Mouse (Mus musculus): ENCODE data around the gene Cmss1. TPM values are rescaled to one million over a fixed set of nuclear protein-coding genes. Genes with fewer than 3 reads are reported as not detected.

Gene Cmss1
- polyA plus RNA-seq, 1 experiment from 2014 or later, result 50.4 TPM

DNA sequence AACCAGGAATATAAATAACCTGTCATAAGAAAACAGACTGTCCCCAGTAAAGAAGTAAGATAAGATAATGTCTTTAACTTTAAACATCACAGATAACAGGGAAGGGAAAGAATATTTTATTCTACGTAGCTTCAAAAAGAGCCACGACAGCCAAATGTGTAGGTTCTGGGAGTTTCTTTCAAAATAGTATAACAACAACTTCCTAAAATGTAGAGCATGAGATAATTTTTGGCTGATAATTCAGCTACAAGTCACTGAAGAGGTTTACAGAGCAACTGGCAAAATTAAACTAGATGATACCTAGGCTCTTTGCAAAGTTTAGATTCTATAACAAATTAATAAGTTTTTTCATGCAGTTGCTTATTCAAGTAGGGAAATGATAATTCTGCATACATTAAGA lies 123.2 kb downstream of the Cmss1 start:
- DNase-seq (ENCODE audit: low spot score) (no peak), ATAC-seq (replicated peaks; ENCODE audit: low FRiP score, low read depth) (no peak)
- H3K9ac ChIP-seq (ENCODE audit: low read depth, low read length), result no peak overlapping the region
- no peaks in the 10 kb centered on the region for H3K9me3 ChIP-seq (replicated peaks; ENCODE audit: low read length)
- H3K27ac ChIP-seq, result no peak overlapping the region
- no peak overlapping the region for H3K4me2 ChIP-seq (ENCODE audit: low read length)
- TF ChIP-seq CTCF (IDR thresholded peaks at IDR 0.05; ENCODE audit: low read depth), result no peak
- H3K36me3 ChIP-seq (ENCODE audit: insufficient read depth, low read length), result no peaks in the 10 kb centered on the region
- H3K4me1 ChIP-seq (replicated peaks; ENCODE audit: insufficient read depth, low read length), result peaks cover 3% of the 10 kb centered on the region; the same call in 1 of the 2 replicates
- no peak overlapping the region for H3K4me3 ChIP-seq (replicated peaks; ENCODE audit: low read depth, low read length)
- 72% methylated on average over 2 of the region's 2 CpGs for WGBS
- H3K27me3 ChIP-seq (ENCODE audit: insufficient read depth, low read length), result no peaks in the 10 kb centered on the region

DNA sequence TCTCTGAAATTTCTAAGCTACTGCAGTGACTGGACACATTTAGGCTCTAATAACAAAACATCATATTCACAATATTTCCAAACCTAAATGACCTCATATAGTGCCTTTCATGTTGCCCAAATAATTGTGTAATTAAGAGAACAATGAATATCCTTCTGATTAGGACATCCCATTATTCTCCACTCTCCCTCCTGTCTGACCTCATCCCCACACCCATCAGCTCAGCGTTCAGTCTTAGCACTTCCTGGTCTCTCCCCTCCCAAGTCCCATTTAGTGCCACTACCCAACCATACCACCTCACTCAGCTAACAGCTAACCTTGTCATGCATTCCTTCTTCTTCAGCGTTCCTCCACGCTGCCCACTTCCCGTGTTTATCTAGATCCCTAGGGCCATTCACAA lies 123.8 kb downstream of the Cmss1 start:
- Histone ChIP-seq H3K9me3 (replicated peaks; ENCODE audit: low read length) (no peaks in the 10 kb centered on the region), H3K27ac (no peak overlapping the region), H3K36me3 (ENCODE audit: insufficient read depth, low read length) (no peaks in the 10 kb centered on the region), H3K4me1 (replicated peaks; ENCODE audit: insufficient read depth, low read length) (peaks cover 3% of the 10 kb centered on the region; the same call in 1 of the 2 replicates), H3K27me3 (ENCODE audit: insufficient read depth, low read length) (no peaks in the 10 kb centered on the region), H3K4me3 (replicated peaks; ENCODE audit: low read depth, low read length) (no peak overlapping the region), H3K4me2 (ENCODE audit: low read length) (no peak overlapping the region), H3K9ac (ENCODE audit: low read depth, low read length) (no peak overlapping the region)
- WGBS, result 62% methylated on average over 4 of the region's 4 CpGs
- DNase-seq (ENCODE audit: low spot score), result no peak
- no peak for TF ChIP-seq CTCF (IDR thresholded peaks at IDR 0.05; ENCODE audit: low read depth)
- ATAC-seq (replicated peaks; ENCODE audit: low FRiP score, low read depth), result no peak

- 65% methylated on average over 6 of the region's 6 CpGs for WGBS
- no peaks in the 10 kb centered on the region for H3K36me3 ChIP-seq (ENCODE audit: insufficient read depth, low read length)
- ATAC-seq (replicated peaks; ENCODE audit: low FRiP score, low read depth), result no peak
- no peaks in the 10 kb centered on the region for H3K27me3 ChIP-seq (ENCODE audit: insufficient read depth, low read length)
- no peak overlapping the region for H3K27ac ChIP-seq
- TF ChIP-seq CTCF (IDR thresholded peaks at IDR 0.05; ENCODE audit: low read depth), result no peak
- DNase-seq (ENCODE audit: low spot score), result no peak
- H3K4me2 ChIP-seq (ENCODE audit: low read length), result no peak overlapping the region
- H3K9me3 ChIP-seq (replicated peaks; ENCODE audit: low read length), result no peaks in the 10 kb centered on the region
- no peak overlapping the region for H3K9ac ChIP-seq (ENCODE audit: low read depth, low read length)
- no peak overlapping the region for H3K4me3 ChIP-seq (replicated peaks; ENCODE audit: low read depth, low read length)
- no peaks in the 10 kb centered on the region; the same call in 1 of the 2 replicates for H3K4me1 ChIP-seq (replicated peaks; ENCODE audit: insufficient read depth, low read length)
These were observed 124.4 kb downstream of the Cmss1 start for GRCm38 (mm10) chr16:57482264-57482663.

DNA sequence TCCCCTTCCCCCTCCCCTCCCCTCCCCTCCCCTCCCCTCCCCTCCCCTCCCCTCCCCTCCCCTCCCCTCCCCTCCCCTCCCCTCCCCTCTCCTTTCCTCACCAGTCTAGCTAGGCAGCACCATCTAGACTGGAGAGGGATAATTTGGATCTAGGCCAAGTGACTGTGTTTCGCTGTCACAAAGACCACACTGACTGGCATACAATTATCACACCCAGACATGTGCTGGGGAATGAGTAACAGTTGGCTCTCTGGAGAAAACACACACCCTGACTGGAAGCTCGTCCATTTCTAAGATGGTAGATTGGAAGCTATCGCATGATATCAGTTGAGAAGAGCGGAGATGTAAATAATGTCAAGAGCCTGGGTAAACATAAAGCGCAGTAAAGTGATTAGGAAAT lies 126.9 kb downstream of the Cmss1 start:
- Histone ChIP-seq H3K27ac (no peak overlapping the region), H3K9ac (ENCODE audit: low read depth, low read length) (no peak overlapping the region), H3K9me3 (replicated peaks; ENCODE audit: low read length) (no peaks in the 10 kb centered on the region), H3K4me1 (replicated peaks; ENCODE audit: insufficient read depth, low read length) (no peaks in the 10 kb centered on the region; the same call in 1 of the 2 replicates), H3K4me2 (ENCODE audit: low read length) (no peak overlapping the region), H3K27me3 (ENCODE audit: insufficient read depth, low read length) (no peaks in the 10 kb centered on the region), H3K4me3 (replicated peaks; ENCODE audit: low read depth, low read length) (no peak overlapping the region), H3K36me3 (ENCODE audit: insufficient read depth, low read length) (no peaks in the 10 kb centered on the region)
- ATAC-seq (replicated peaks; ENCODE audit: low FRiP score, low read depth), result no peak
- no peak for DNase-seq (ENCODE audit: low spot score)
- no peak for TF ChIP-seq CTCF (IDR thresholded peaks at IDR 0.05; ENCODE audit: low read depth)
- WGBS, result 72% methylated on average over 5 of the region's 5 CpGs

DNA sequence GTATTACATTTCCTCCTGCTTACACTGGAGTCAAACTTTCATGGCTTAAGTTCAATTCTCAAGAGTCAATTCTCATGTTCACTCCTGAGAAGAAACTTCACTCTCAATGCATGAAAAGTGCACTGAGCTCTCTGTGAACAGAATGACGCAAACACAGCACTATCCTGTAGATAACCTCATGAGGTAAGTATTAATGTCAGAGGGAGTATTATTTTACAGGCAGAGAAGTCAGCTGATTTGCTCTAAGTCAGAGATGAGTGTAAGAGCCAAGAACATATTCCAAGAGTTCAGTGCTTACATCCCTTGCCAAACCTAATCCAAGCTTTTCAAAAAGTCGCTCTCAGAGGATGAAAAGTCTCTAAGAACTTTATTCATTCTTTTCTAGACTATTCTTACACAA lies 128.2 kb downstream of the Cmss1 start:
- no peak overlapping the region for H3K27ac ChIP-seq
- H3K9me3 ChIP-seq (replicated peaks; ENCODE audit: low read length), result no peaks in the 10 kb centered on the region
- no peak for TF ChIP-seq CTCF (IDR thresholded peaks at IDR 0.05; ENCODE audit: low read depth)
- DNase-seq (ENCODE audit: low spot score) (no peak), ATAC-seq (replicated peaks; ENCODE audit: low FRiP score, low read depth) (no peak)
- 73% methylated on average over 2 of the region's 2 CpGs for WGBS
- H3K4me3 ChIP-seq (replicated peaks; ENCODE audit: low read depth, low read length), result no peak overlapping the region
- H3K36me3 ChIP-seq (ENCODE audit: insufficient read depth, low read length), result no peaks in the 10 kb centered on the region
- no peak overlapping the region for H3K9ac ChIP-seq (ENCODE audit: low read depth, low read length)
- H3K4me2 ChIP-seq (ENCODE audit: low read length), result no peak overlapping the region
- H3K4me1 ChIP-seq (replicated peaks; ENCODE audit: insufficient read depth, low read length), result peaks cover 5% of the 10 kb centered on the region; the same call in 1 of the 2 replicates
- H3K27me3 ChIP-seq (ENCODE audit: insufficient read depth, low read length), result no peaks in the 10 kb centered on the region

- DNase-seq (ENCODE audit: low spot score) (peak; percentile 80), ATAC-seq (replicated peaks; ENCODE audit: low FRiP score, low read depth) (peak; percentile 61; the same call in 1 of the 2 replicates)
These were observed 133.1 kb downstream of the Cmss1 start for GRCm38 (mm10) chr16:57473415-57474085.

More at GRCm38 (mm10) chr16:57473415-57474085, 133.1 kb downstream of the Cmss1 start:
- Histone ChIP-seq H3K9ac (ENCODE audit: low read depth, low read length) (no peak overlapping the region), H3K4me2 (ENCODE audit: low read length) (no peak overlapping the region), H3K9me3 (replicated peaks; ENCODE audit: low read length) (no peaks in the 10 kb centered on the region), H3K4me1 (replicated peaks; ENCODE audit: insufficient read depth, low read length) (0 out of 2 replicates have a peak, but pooled peaks cover 5% of the 10 kb centered on the region), H3K36me3 (ENCODE audit: insufficient read depth, low read length) (no peaks in the 10 kb centered on the region), H3K4me3 (replicated peaks; ENCODE audit: low read depth, low read length) (no peak overlapping the region), H3K27me3 (ENCODE audit: insufficient read depth, low read length) (no peaks in the 10 kb centered on the region), H3K27ac (no peak overlapping the region)
- 30% methylated on average over 10 of the region's 10 CpGs for WGBS
- TF ChIP-seq CTCF (IDR thresholded peaks at IDR 0.05; ENCODE audit: low read depth), result no peak

Data from kidney, postnatal 0 days (tissue).